Mouse (Mus musculus): ENCODE measurements around the gene Ptrh1.
A peak's percentile ranks its signal among the peaks of the same experiment; 100 is the strongest.

- TF ChIP-seq CTCF (conservative IDR thresholded peaks at IDR 0.05 in 1 of 2, IDR thresholded peaks at IDR 0.05 in 1 of 2; ENCODE audit: low read depth in 2 of 2, low read length in 2 of 2) (0 out of 4 replicates have a peak, but pooled peaks of 1 of the 2 experiments have one; percentile 6), PAX5 (IDR thresholded peaks at IDR 0.05; ENCODE audit: low read length) (no peak), CHD1 (IDR thresholded peaks at IDR 0.05; ENCODE audit: low read depth, low read length) (no peak), RCOR1 (conservative IDR thresholded peaks at IDR 0.05; ENCODE audit: low read depth, low read length) (no peak), MAFK (IDR thresholded peaks at IDR 0.05; ENCODE audit: insufficient replicate concordance, low read length) (no peak), HCFC1 (IDR thresholded peaks at IDR 0.05; ENCODE audit: low read depth, low read length) (no peak), TBP (conservative IDR thresholded peaks at IDR 0.05; ENCODE audit: low read depth, low read length) (no peak), MEF2A (IDR thresholded peaks at IDR 0.05; ENCODE audit: borderline replicate concordance, low read depth, low read length) (no peak), POLR2A (IDR thresholded peaks at IDR 0.05; ENCODE audit: low read depth, low read length) (no peak), NELFE (IDR thresholded peaks at IDR 0.05; ENCODE audit: low read depth, low read length) (no peak), TCF12 (IDR thresholded peaks at IDR 0.05; ENCODE audit: low read depth, low read length) (no peak), JUND (conservative IDR thresholded peaks at IDR 0.05; ENCODE audit: low read depth, low read length) (no peak), MAZ (IDR thresholded peaks at IDR 0.05; ENCODE audit: low read depth, low read length) (no peak), ZC3H11A (IDR thresholded peaks at IDR 0.05; ENCODE audit: low read depth, low read length) (no peak)
Measured at GRCm38 (mm10) chr2:32736306-32736829, 39.2 kb upstream of the Ptrh1 start.

All from CH12.LX (cell line).